ENCODE assay signal across 18 mouse cellular contexts in genomic region chr2:164641881-164642673, GRCm38 (mm10). TPM values are rescaled to one million over a fixed set of nuclear protein-coding genes. Genes with fewer than 3 reads are reported as not detected.
DNase-seq lines count a peak whose midpoint lies in the region; ATAC-seq and TF ChIP-seq lines count a peak whose summit lies in the region.
"Had no signal": no experiment of that assay in that cellular context is flagged by ENCODE, and none has a peak within 500 bp of the region (broad histone marks: within the 10 kb centered on the region; RNA-seq: fewer than 3 reads in every experiment).

No protein-coding gene starts in this region.

- H3K4me1 ChIP-seq in forebrain, embryonic 14.5 days (ENCODE audit: control insufficient read depth, insufficient read depth, low read length) = no peaks in the 10 kb centered on the region
- 0 out of 2 replicates have a peak, but pooled peaks cover 5% of the 10 kb centered on the region for H3K4me1 ChIP-seq in forebrain, embryonic 13.5 days
- H3K4me1 ChIP-seq: embryonic facial prominence, embryonic 13.5 days; heart, embryonic 13.5 days; hindbrain, embryonic 10.5 days had no signal

- TF ChIP-seq POLR2A in brain, embryonic 14.5 days (IDR thresholded peaks at IDR 0.05; ENCODE audit: borderline replicate concordance, extremely low read depth, insufficient read depth, insufficient read length, poor library complexity, severe bottlenecking) = no peak

- no peak overlapping the region for H3K9ac ChIP-seq in forebrain, embryonic 14.5 days (ENCODE audit: low read length)
- no peak overlapping the region for H3K9ac ChIP-seq in forebrain, embryonic 13.5 days
- H3K9ac ChIP-seq: embryonic facial prominence, embryonic 13.5 days; heart, embryonic 13.5 days had no signal

- no peaks in the 10 kb centered on the region for H3K9me3 ChIP-seq in forebrain, embryonic 14.5 days (replicated peaks; ENCODE audit: control insufficient read depth, low read length)
- no peaks in the 10 kb centered on the region for H3K9me3 ChIP-seq in forebrain, embryonic 13.5 days (replicated peaks)
- H3K9me3 ChIP-seq: embryonic facial prominence, embryonic 13.5 days; hindbrain, embryonic 10.5 days had no signal

- DNase-seq in forebrain, embryonic 14.5 days (ENCODE audit: low spot score) = peak; percentile 45
- peak; percentile 14 for DNase-seq in layer of hippocampus, adult 11-12 months (ENCODE audit: low spot score)
- no peak for DNase-seq in layer of hippocampus, adult 9-11 months
- peak; percentile 12 for DNase-seq in retina, postnatal 1 day
- no peak for DNase-seq in retina, embryonic 14.5 days (ENCODE audit: low spot score)
- DNase-seq in brain, embryonic 14.5 days (ENCODE audit: low read depth) = peak; percentile 28
- no peak for DNase-seq in frontal cortex, postnatal 25 days (ENCODE audit: low spot score in 2 of 2)
- DNase-seq: B cell, adult 2 months; cerebellum, adult 11 months; liver had no signal

- 65% methylated on average over 13 of the region's 13 CpGs for WGBS in forebrain, embryonic 14.5 days
- 75% methylated on average over 13 of the region's 13 CpGs for WGBS in forebrain, embryonic 13.5 days

- H3K4me2 ChIP-seq in forebrain, embryonic 14.5 days (ENCODE audit: low read length) = no peak overlapping the region
- no peak overlapping the region for H3K4me2 ChIP-seq in forebrain, embryonic 13.5 days
- H3K4me2 ChIP-seq: embryonic facial prominence, embryonic 13.5 days; heart, embryonic 13.5 days; midbrain, embryonic 11.5 days had no signal

- TF ChIP-seq CTCF in brain, embryonic 14.5 days (IDR thresholded peaks at IDR 0.05; ENCODE audit: borderline replicate concordance, extremely low read depth, insufficient read depth, insufficient read length) = no peak

- H3K27me3 ChIP-seq in forebrain, embryonic 14.5 days (replicated peaks; ENCODE audit: control insufficient read depth, insufficient read depth, low read length) = no peaks in the 10 kb centered on the region
- no peaks in the 10 kb centered on the region for H3K27me3 ChIP-seq in forebrain, embryonic 13.5 days
- H3K27me3 ChIP-seq: embryonic facial prominence, embryonic 13.5 days; heart, embryonic 13.5 days had no signal

- no peaks in the 10 kb centered on the region for H3K36me3 ChIP-seq in forebrain, embryonic 14.5 days (ENCODE audit: control insufficient read depth, insufficient read depth, low read length)
- H3K36me3 ChIP-seq in forebrain, embryonic 13.5 days (ENCODE audit: poor library complexity, severe bottlenecking) = no peaks in the 10 kb centered on the region
- H3K36me3 ChIP-seq: embryonic facial prominence, embryonic 13.5 days; heart, embryonic 13.5 days; hindbrain, embryonic 10.5 days had no signal

- no peak for ATAC-seq in forebrain, embryonic 14.5 days
- no peak for ATAC-seq in forebrain, embryonic 13.5 days

- no peak overlapping the region for H3K4me3 ChIP-seq in forebrain, embryonic 14.5 days (ENCODE audit: low read depth, low read length)
- no peak overlapping the region for H3K4me3 ChIP-seq in forebrain, embryonic 13.5 days
- H3K4me3 ChIP-seq: embryonic facial prominence, embryonic 13.5 days; heart, embryonic 13.5 days; hindbrain, embryonic 10.5 days; myocyte had no signal

- no peak overlapping the region for H3K27ac ChIP-seq in forebrain, embryonic 14.5 days (ENCODE audit: low read depth, low read length)
- H3K27ac ChIP-seq in forebrain, embryonic 13.5 days = no peak overlapping the region
- H3K27ac ChIP-seq: embryonic facial prominence, embryonic 13.5 days; heart, embryonic 13.5 days; hindbrain, embryonic 10.5 days had no signal

RNA-seq across cellular contexts. Expression of gene Wfdc16, which starts 3.5 kb away (rescaled TPM):
- polyA plus RNA-seq in forebrain, embryonic 14.5 days (2014; fragmentation: Nextera tagmentation; extraction: Ambion mirVana) = not detected in 2 replicates
- not detected in 2 replicates for polyA plus RNA-seq in forebrain, embryonic 13.5 days (2015; fragmentation: Nextera tagmentation; extraction: Ambion mirVana)
- polyA plus RNA-seq in brain, embryonic 14.5 days (2012; rRNA removed) = not detected in 2 replicates
- polyA plus RNA-seq: embryonic facial prominence, embryonic 13.5 days; heart, embryonic 13.5 days; hindbrain, embryonic 10.5 days; large intestine, adult 2 months; midbrain, embryonic 11.5 days; myocyte; thymus, postnatal 0 days had no signal

RNA-seq across cellular contexts. Expression of gene Wfdc10, which starts 13.8 kb away (rescaled TPM):
- polyA plus RNA-seq in forebrain, embryonic 14.5 days (2014; fragmentation: Nextera tagmentation; extraction: Ambion mirVana) = not detected in 2 replicates
- not detected in 2 replicates for polyA plus RNA-seq in forebrain, embryonic 13.5 days (2015; fragmentation: Nextera tagmentation; extraction: Ambion mirVana)
- polyA plus RNA-seq in brain, embryonic 14.5 days (2012; rRNA removed) = not detected in 2 replicates
- polyA plus RNA-seq: embryonic facial prominence, embryonic 13.5 days; heart, embryonic 13.5 days; large intestine, adult 2 months; midbrain, embryonic 11.5 days; myocyte; thymus, postnatal 0 days had no signal

RNA-seq across cellular contexts. Expression of gene Wfdc9, which starts 14.3 kb away (rescaled TPM):
- not detected in 2 replicates for polyA plus RNA-seq in forebrain, embryonic 14.5 days (2014; fragmentation: Nextera tagmentation; extraction: Ambion mirVana)
- not detected in 2 replicates for polyA plus RNA-seq in forebrain, embryonic 13.5 days (2015; fragmentation: Nextera tagmentation; extraction: Ambion mirVana)
- polyA plus RNA-seq in brain, embryonic 14.5 days (2012; rRNA removed) = not detected in 2 replicates
- polyA plus RNA-seq: embryonic facial prominence, embryonic 13.5 days; heart, embryonic 13.5 days; hindbrain, embryonic 10.5 days; large intestine, adult 2 months; midbrain, embryonic 11.5 days; myocyte; thymus, postnatal 0 days had no signal

RNA-seq across cellular contexts. Expression of gene Wfdc8, which starts 28.7 kb away (rescaled TPM):
- not detected in 2 replicates for polyA plus RNA-seq in forebrain, embryonic 14.5 days (2014; fragmentation: Nextera tagmentation; extraction: Ambion mirVana)
- not detected in 2 replicates for polyA plus RNA-seq in forebrain, embryonic 13.5 days (2015; fragmentation: Nextera tagmentation; extraction: Ambion mirVana)
- not detected in 2 replicates for polyA plus RNA-seq in brain, embryonic 14.5 days (2012; rRNA removed)
- polyA plus RNA-seq: embryonic facial prominence, embryonic 13.5 days; heart, embryonic 13.5 days; hindbrain, embryonic 10.5 days; large intestine, adult 2 months; midbrain, embryonic 11.5 days; myocyte; thymus, postnatal 0 days had no signal

RNA-seq across cellular contexts. Expression of gene Wfdc6b, which starts 28.8 kb away (rescaled TPM):
- not detected in 2 replicates for polyA plus RNA-seq in forebrain, embryonic 14.5 days (2014; fragmentation: Nextera tagmentation; extraction: Ambion mirVana)
- not detected in 2 replicates for polyA plus RNA-seq in forebrain, embryonic 13.5 days (2015; fragmentation: Nextera tagmentation; extraction: Ambion mirVana)
- not detected in 2 replicates for polyA plus RNA-seq in brain, embryonic 14.5 days (2012; rRNA removed)
- polyA plus RNA-seq: embryonic facial prominence, embryonic 13.5 days; heart, embryonic 13.5 days; hindbrain, embryonic 10.5 days; large intestine, adult 2 months; midbrain, embryonic 11.5 days; myocyte; thymus, postnatal 0 days had no signal

Comparison
In these comparisons a context has a peak if more than half of its experiments do, and no peak if none do; other contexts are left out.
1. DNase-seq: peak in forebrain, embryonic 14.5 days (single experiment), layer of hippocampus, adult 11-12 months (single experiment), retina, postnatal 1 day (single experiment) and brain, embryonic 14.5 days (single experiment); none in layer of hippocampus, adult 9-11 months (single experiment), retina, embryonic 14.5 days (single experiment) and frontal cortex, postnatal 25 days (0 of 2).